Mouse (Mus musculus): Measurements from ENCODE around the gene Zfyve21. TPM values are rescaled to one million over a fixed set of nuclear protein-coding genes. Genes with fewer than 3 reads are reported as not detected.

The Zfyve21 gene
- total and polyA plus RNA-seq, 2 experiments from 2014 or later, result 44.3 to 44.8 TPM

- WGBS, result 66% methylated on average over 2 of the region's 2 CpGs
- no peaks in the 10 kb centered on the region for H3K4me1 ChIP-seq (ENCODE audit: insufficient read depth, low read length)
- DNase-seq (ENCODE audit: low spot score) (no peak), ATAC-seq (no peak)
- no peak overlapping the region for H3K27ac ChIP-seq
- H3K36me3 ChIP-seq (ENCODE audit: insufficient read depth, low read length), result no peaks in the 10 kb centered on the region
- H3K4me3 ChIP-seq (ENCODE audit: low read length), result no peak overlapping the region
- H3K9me3 ChIP-seq (ENCODE audit: low read length), result no peaks in the 10 kb centered on the region
- H3K9ac ChIP-seq (replicated peaks; ENCODE audit: low read length), result no peak overlapping the region
- TF ChIP-seq CTCF (IDR thresholded peaks at IDR 0.05; ENCODE audit: low read depth), result peak; percentile 54
- H3K27me3 ChIP-seq (ENCODE audit: insufficient read depth, low read length), result no peaks in the 10 kb centered on the region
- H3K4me2 ChIP-seq (ENCODE audit: low read depth, low read length), result no peak overlapping the region
Observed at GRCm38 (mm10) chr12:111851235-111851634, 37.3 kb downstream of the Zfyve21 start.

- DNase-seq (ENCODE audit: low spot score) (no peak), ATAC-seq (no peak)
- no peak overlapping the region for H3K4me3 ChIP-seq (ENCODE audit: low read length)
- H3K27ac ChIP-seq, result no peak overlapping the region
- H3K9ac ChIP-seq (replicated peaks; ENCODE audit: low read length), result no peak overlapping the region
- no peaks in the 10 kb centered on the region for H3K4me1 ChIP-seq (ENCODE audit: insufficient read depth, low read length)
- no peaks in the 10 kb centered on the region for H3K9me3 ChIP-seq (ENCODE audit: low read length)
- H3K27me3 ChIP-seq (ENCODE audit: insufficient read depth, low read length), result no peaks in the 10 kb centered on the region
- WGBS, result 66% methylated on average over 5 of the region's 5 CpGs
- no peaks in the 10 kb centered on the region for H3K36me3 ChIP-seq (ENCODE audit: insufficient read depth, low read length)
- TF ChIP-seq CTCF (IDR thresholded peaks at IDR 0.05; ENCODE audit: low read depth), result no peak
- H3K4me2 ChIP-seq (ENCODE audit: low read depth, low read length), result no peak overlapping the region
Observed at GRCm38 (mm10) chr12:111851745-111852144, 37.8 kb downstream of the Zfyve21 start.

DNA sequence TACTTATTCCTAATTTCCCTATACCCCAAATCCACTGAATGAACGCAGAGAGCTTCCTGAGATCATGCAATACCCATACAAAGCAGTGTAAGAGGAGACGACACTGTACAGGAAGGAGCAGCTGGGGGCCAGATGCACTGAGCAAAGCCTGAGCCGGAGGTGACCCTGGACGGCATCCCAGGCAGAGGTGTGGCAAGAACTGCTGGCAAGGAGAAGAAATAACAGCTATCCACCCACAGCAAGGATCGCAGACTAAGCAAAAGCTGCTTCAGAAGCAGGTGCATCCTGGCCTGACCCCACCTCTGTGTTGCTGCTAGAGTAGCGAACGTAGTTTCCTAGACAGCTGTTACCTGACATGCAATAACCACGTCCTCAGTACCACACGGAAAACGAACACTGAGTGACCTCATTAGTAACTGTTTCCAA is 39.1 kb downstream of the Zfyve21 start:
- H3K4me3 ChIP-seq (ENCODE audit: low read length), result no peak overlapping the region
- DNase-seq (ENCODE audit: low spot score) (no peak), ATAC-seq (peak; percentile 40; the same call in 1 of the 2 replicates)
- H3K9ac ChIP-seq (replicated peaks; ENCODE audit: low read length), result no peak overlapping the region
- H3K27ac ChIP-seq, result no peak overlapping the region
- H3K4me1 ChIP-seq (ENCODE audit: insufficient read depth, low read length), result no peaks in the 10 kb centered on the region
- H3K9me3 ChIP-seq (ENCODE audit: low read length), result no peaks in the 10 kb centered on the region
- H3K36me3 ChIP-seq (ENCODE audit: insufficient read depth, low read length), result no peaks in the 10 kb centered on the region
- 65% methylated on average over 10 of the region's 10 CpGs for WGBS
- no peaks in the 10 kb centered on the region for H3K27me3 ChIP-seq (ENCODE audit: insufficient read depth, low read length)
- H3K4me2 ChIP-seq (ENCODE audit: low read depth, low read length), result no peak overlapping the region
- TF ChIP-seq CTCF (IDR thresholded peaks at IDR 0.05; ENCODE audit: low read depth), result no peak

- H3K4me2 ChIP-seq (ENCODE audit: low read depth, low read length), result no peak overlapping the region
- no peak overlapping the region for H3K27ac ChIP-seq
- WGBS, result 69% methylated on average over 4 of the region's 4 CpGs
- ATAC-seq (no peak), DNase-seq (ENCODE audit: low spot score) (no peak)
- no peaks in the 10 kb centered on the region for H3K36me3 ChIP-seq (ENCODE audit: insufficient read depth, low read length)
- H3K9ac ChIP-seq (replicated peaks; ENCODE audit: low read length), result no peak overlapping the region
- TF ChIP-seq CTCF (IDR thresholded peaks at IDR 0.05; ENCODE audit: low read depth), result no peak
- H3K27me3 ChIP-seq (ENCODE audit: insufficient read depth, low read length), result no peaks in the 10 kb centered on the region
- H3K9me3 ChIP-seq (ENCODE audit: low read length), result no peaks in the 10 kb centered on the region
- no peaks in the 10 kb centered on the region for H3K4me1 ChIP-seq (ENCODE audit: insufficient read depth, low read length)
- no peak overlapping the region for H3K4me3 ChIP-seq (ENCODE audit: low read length)
Observed at GRCm38 (mm10) chr12:111853546-111853945, 39.6 kb downstream of the Zfyve21 start.

- H3K27me3 ChIP-seq (ENCODE audit: insufficient read depth, low read length), result no peaks in the 10 kb centered on the region
- H3K4me3 ChIP-seq (ENCODE audit: low read length), result no peak overlapping the region
- H3K27ac ChIP-seq, result no peak overlapping the region
- ATAC-seq (no peak), DNase-seq (ENCODE audit: low spot score) (no peak)
- 97% methylated on average over 2 of the region's 2 CpGs for WGBS
- no peaks in the 10 kb centered on the region for H3K9me3 ChIP-seq (ENCODE audit: low read length)
- H3K4me2 ChIP-seq (ENCODE audit: low read depth, low read length), result no peak overlapping the region
- H3K36me3 ChIP-seq (ENCODE audit: insufficient read depth, low read length), result no peaks in the 10 kb centered on the region
- no peak for TF ChIP-seq CTCF (IDR thresholded peaks at IDR 0.05; ENCODE audit: low read depth)
- no peak overlapping the region for H3K9ac ChIP-seq (replicated peaks; ENCODE audit: low read length)
- no peaks in the 10 kb centered on the region for H3K4me1 ChIP-seq (ENCODE audit: insufficient read depth, low read length)
Observed at GRCm38 (mm10) chr12:111855448-111855847, 41.5 kb downstream of the Zfyve21 start.

DNA sequence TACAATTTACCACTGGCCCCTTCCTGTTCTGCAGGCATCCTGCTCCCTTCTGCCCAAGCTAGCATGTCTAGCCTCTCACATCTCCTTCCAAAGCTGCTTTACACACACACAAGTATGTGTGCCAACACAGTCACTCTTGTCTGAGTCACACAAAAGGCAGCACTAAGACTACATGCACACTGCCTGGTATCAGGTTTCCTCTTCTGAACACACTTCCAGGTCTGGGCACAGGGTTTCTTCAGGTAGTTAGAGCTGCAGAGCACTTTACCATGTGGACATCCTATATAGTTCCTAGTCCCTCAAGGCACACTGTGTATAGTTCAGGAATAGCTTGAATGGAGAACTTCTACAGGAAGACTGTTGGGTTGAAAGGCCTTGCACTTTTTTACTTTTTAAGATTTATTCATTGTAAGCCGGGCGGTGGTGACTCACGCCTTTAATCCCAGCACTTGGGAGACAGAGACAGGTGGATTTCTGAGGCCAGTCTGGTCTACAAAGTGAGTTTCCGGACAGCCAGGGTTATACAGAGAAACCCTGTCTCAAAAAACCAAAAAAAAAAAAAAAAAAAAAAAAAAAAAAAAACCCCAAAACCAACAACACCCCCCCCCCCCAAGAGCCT is 50.3 kb downstream of the Zfyve21 start:
- WGBS, result 97% methylated on average over 4 of the region's 4 CpGs
- H3K9ac ChIP-seq (replicated peaks; ENCODE audit: low read length), result no peak overlapping the region
- TF ChIP-seq CTCF (IDR thresholded peaks at IDR 0.05; ENCODE audit: low read depth), result no peak
- no peaks in the 10 kb centered on the region for H3K27me3 ChIP-seq (ENCODE audit: insufficient read depth, low read length)
- no peak for ATAC-seq
- no peak overlapping the region for H3K4me3 ChIP-seq (ENCODE audit: low read length)
- no peak for DNase-seq (ENCODE audit: low spot score)
- no peak overlapping the region for H3K4me2 ChIP-seq (ENCODE audit: low read depth, low read length)
- H3K9me3 ChIP-seq (ENCODE audit: low read length), result no peaks in the 10 kb centered on the region
- no peaks in the 10 kb centered on the region for H3K4me1 ChIP-seq (ENCODE audit: insufficient read depth, low read length)
- H3K27ac ChIP-seq, result no peak overlapping the region
- 0 out of 2 replicates have a peak, but pooled peaks cover 4% of the 10 kb centered on the region for H3K36me3 ChIP-seq (ENCODE audit: insufficient read depth, low read length)

DNA sequence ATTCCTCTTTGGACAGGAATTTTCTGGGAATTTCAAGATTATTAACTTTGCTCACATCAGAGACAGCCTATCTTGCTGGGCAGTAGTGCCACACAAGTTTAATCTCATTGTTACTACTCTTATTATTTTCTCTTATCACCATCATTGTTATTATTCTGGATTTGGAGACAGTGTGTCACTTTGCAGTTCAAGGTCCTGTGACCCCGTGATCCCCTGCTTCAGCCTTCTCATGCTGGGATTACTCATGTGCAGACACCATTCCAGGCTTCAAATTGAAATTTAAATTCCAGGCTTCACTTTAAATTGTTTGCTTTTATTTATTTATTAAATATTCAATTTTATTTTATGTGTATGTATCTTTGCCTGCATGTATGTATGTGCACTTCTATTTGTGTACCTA is 55.8 kb downstream of the Zfyve21 start:
- 90% methylated on average over 1 of the region's 1 CpGs for WGBS
- TF ChIP-seq CTCF (IDR thresholded peaks at IDR 0.05; ENCODE audit: low read depth), result no peak
- Histone ChIP-seq H3K4me1 (ENCODE audit: insufficient read depth, low read length) (no peaks in the 10 kb centered on the region), H3K9me3 (ENCODE audit: low read length) (no peaks in the 10 kb centered on the region), H3K9ac (replicated peaks; ENCODE audit: low read length) (no peak overlapping the region), H3K27ac (no peak overlapping the region), H3K36me3 (ENCODE audit: insufficient read depth, low read length) (0 out of 2 replicates have a peak, but pooled peaks cover 10% of the 10 kb centered on the region), H3K4me3 (ENCODE audit: low read length) (no peak overlapping the region), H3K4me2 (ENCODE audit: low read depth, low read length) (no peak overlapping the region), H3K27me3 (ENCODE audit: insufficient read depth, low read length) (no peaks in the 10 kb centered on the region)
- DNase-seq (ENCODE audit: low spot score) (no peak), ATAC-seq (no peak)
